Mouse (Mus musculus): ENCODE measurements around the gene Jmjd8.

DNA sequence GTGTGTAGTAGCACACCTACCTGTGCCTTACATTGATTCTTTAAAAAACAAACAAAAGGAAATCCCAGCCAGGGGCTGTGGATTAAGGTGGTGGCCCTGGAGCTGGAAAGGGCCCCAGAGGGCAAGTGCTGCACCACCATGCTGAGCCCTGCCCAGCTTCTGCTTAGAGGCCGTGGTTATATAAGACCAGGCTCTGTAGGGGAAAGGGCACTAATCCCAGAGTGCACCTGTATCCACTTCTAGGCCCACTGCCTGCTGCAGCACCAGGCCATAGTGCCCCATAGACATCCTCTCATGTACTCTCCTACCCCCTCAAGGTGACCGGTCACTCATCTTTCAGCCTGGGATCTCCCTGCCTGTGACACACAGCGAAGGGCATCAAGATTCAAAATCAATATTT, 37.5 kb downstream of the Jmjd8 start:
- TF ChIP-seq CTCF (IDR thresholded peaks at IDR 0.05; ENCODE audit: insufficient read depth, low read length) = no peak
- TF ChIP-seq POLR2A (IDR thresholded peaks at IDR 0.05; ENCODE audit: borderline replicate concordance, extremely low read depth, low read depth, low read length) = no peak

All from lung, adult 2 months (tissue).